15 mouse cellular contexts compared by ENCODE assay signal in genomic region chr10:75696597-75697355, GRCm38 (mm10). TPM values are rescaled to one million over a fixed set of nuclear protein-coding genes. Genes with fewer than 3 reads are reported as not detected.
DNase-seq lines count a peak whose midpoint lies in the region; ATAC-seq and TF ChIP-seq lines count a peak whose summit lies in the region.
"Had no signal": no experiment of that assay in that cellular context is flagged by ENCODE, and none has a peak within 500 bp of the region (broad histone marks: within the 10 kb centered on the region; RNA-seq: fewer than 3 reads in every experiment).

No protein-coding gene starts in this region.

- ATAC-seq in liver, embryonic 11.5 days (replicated peaks; ENCODE audit: low FRiP score) = peak; percentile 99

- intact Hi-C loops in gastrocnemius, postnatal 36 days (cut with DNase I) = no loop called here

- no peaks in the 10 kb centered on the region for H3K27me3 ChIP-seq in spleen, adult 2 months (ENCODE audit: control insufficient read depth, insufficient read depth, low read length)
- no peaks in the 10 kb centered on the region for H3K27me3 ChIP-seq in liver, embryonic 11.5 days (replicated peaks; ENCODE audit: control insufficient read depth, insufficient read depth, low read length)

- H3K36me3 ChIP-seq in spleen, adult 2 months (ENCODE audit: control insufficient read depth, insufficient read depth, low read length) = peaks cover 22% of the 10 kb centered on the region
- H3K36me3 ChIP-seq in liver, embryonic 11.5 days (ENCODE audit: control insufficient read depth, insufficient read depth, low read length) = peaks cover 36% of the 10 kb centered on the region

- TF ChIP-seq CTCF in spleen, adult 2 months (IDR thresholded peaks at IDR 0.05; ENCODE audit: extremely low read depth, insufficient read depth, insufficient read length, insufficient replicate concordance) = no peak

- 81% methylated on average over 7 of the region's 7 CpGs for WGBS in spleen, adult 2 months
- 47% methylated on average over 7 of the region's 7 CpGs for WGBS in liver, embryonic 11.5 days

- no peaks in the 10 kb centered on the region for H3K4me1 ChIP-seq in spleen, adult 2 months (ENCODE audit: control insufficient read depth, insufficient read depth, insufficient read length)
- H3K4me1 ChIP-seq in liver, embryonic 11.5 days (replicated peaks; ENCODE audit: control insufficient read depth, insufficient read depth, low read length) = peaks cover 38% of the 10 kb centered on the region
- H3K4me1 ChIP-seq: midbrain, embryonic 10.5 days had no signal

- no peak overlapping the region for H3K4me3 ChIP-seq in spleen, adult 2 months (ENCODE audit: extremely low read depth, insufficient read depth, insufficient read length)
- H3K4me3 ChIP-seq in liver, embryonic 11.5 days (ENCODE audit: low read depth, low read length) = peak overlapping the region; percentile 23; the same call in 1 of the 2 replicates
- H3K4me3 ChIP-seq: hindbrain, embryonic 10.5 days; midbrain, embryonic 10.5 days had no signal

- H3K9me3 ChIP-seq in liver, embryonic 11.5 days (ENCODE audit: control insufficient read depth, low read length) = no peaks in the 10 kb centered on the region
- H3K9me3 ChIP-seq: hindbrain, embryonic 10.5 days; midbrain, embryonic 10.5 days had no signal

- H3K9ac ChIP-seq in liver, embryonic 11.5 days (ENCODE audit: low read depth, low read length) = peak overlapping the region; percentile 62

- peak overlapping the region; percentile 59 for H3K4me2 ChIP-seq in liver, embryonic 11.5 days

- H3K27ac ChIP-seq in spleen, adult 2 months (ENCODE audit: insufficient read depth, low read length) = peak overlapping the region; percentile 42; the same call in 1 of the 2 replicates
- H3K27ac ChIP-seq in liver, embryonic 11.5 days (ENCODE audit: low read depth, low read length) = peak overlapping the region; percentile 94
- H3K27ac ChIP-seq: hindbrain, embryonic 10.5 days had no signal

- no peak for TF ChIP-seq POLR2A in spleen, adult 2 months (IDR thresholded peaks at IDR 0.05; ENCODE audit: low read depth, low read length)

- DNase-seq in embryo, embryonic 10 days (ENCODE audit: low spot score) = peak; percentile 8
- DNase-seq in embryo, embryonic 11 days = no peak
- no peak for DNase-seq in spleen, adult 2 months (ENCODE audit: low read depth in 1 of 2, low spot score in 2 of 2)
- DNase-seq in spleen, postnatal 14 days (ENCODE audit: low spot score in 2 of 2) = no peak
- peak; percentile 38 for DNase-seq in liver, embryonic 11.5 days (ENCODE audit: low spot score)
- DNase-seq in spleen, postnatal 36 days (ENCODE audit: low spot score in 2 of 2) = peak; percentile 55 to 70
- DNase-seq in layer of hippocampus, postnatal 10 days (ENCODE audit: low spot score in 2 of 2) = no peak
- DNase-seq in gastrocnemius, postnatal 36 days = no peak
- DNase-seq: cerebellum, postnatal 14 days; heart, adult 11 months; kidney, adult 18-20 months; lung, adult 2 months; thymus, postnatal 25 days had no signal

RNA-seq across cellular contexts. Expression of gene Susd2, which starts 53.0 kb away (rescaled TPM):
- polyA plus RNA-seq in spleen, adult 2 months (2012; rRNA removed) = 14.8 and 17.3 TPM in 2 replicates
- polyA plus RNA-seq in liver, embryonic 11.5 days (2014; fragmentation: Nextera tagmentation; extraction: Ambion mirVana) = 0.91 and 1.5 TPM in 2 replicates
- 1 to 10 TPM; 1.6 to 2.8 TPM for total RNA-seq in layer of hippocampus, postnatal 10 days (2021)
- 1 to 10 TPM in 1 of 2 experiments, under 1 TPM in 1; 0.99 to 1.4 TPM for total RNA-seq in gastrocnemius, postnatal 36 days (2021)

Comparison
In these comparisons a context has a peak if more than half of its experiments do, and no peak if none do; other contexts are left out.
1. DNase-seq: peak in embryo, embryonic 10 days (single experiment), liver, embryonic 11.5 days (single experiment) and spleen, postnatal 36 days (2 of 2); none in embryo, embryonic 11 days (single experiment), spleen, adult 2 months (0 of 2), spleen, postnatal 14 days (0 of 2), layer of hippocampus, postnatal 10 days (0 of 2) and gastrocnemius, postnatal 36 days (0 of 2).